Mouse (Mus musculus): ENCODE data around the gene Galnt15.

GRCm38 (mm10) chr14:32032522-32032921, 3.7 kb downstream of the Galnt15 start:
- no peak for TF ChIP-seq MAX (IDR thresholded peaks at IDR 0.05; ENCODE audit: low read length)
- no peak for TF ChIP-seq MYC (IDR thresholded peaks at IDR 0.05; ENCODE audit: low read depth, low read length)
- peak; percentile 92 to 93 for TF ChIP-seq CTCF (conservative IDR thresholded peaks at IDR 0.05 in 1 of 2, IDR thresholded peaks at IDR 0.05 in 1 of 2; ENCODE audit: low read depth in 2 of 2, low read length in 2 of 2)
- TF ChIP-seq TCF12 (IDR thresholded peaks at IDR 0.05; ENCODE audit: low read depth, low read length) = no peak
- TF ChIP-seq KAT2A (IDR thresholded peaks at IDR 0.05; ENCODE audit: insufficient replicate concordance, low read length) = no peak
- TF ChIP-seq ZKSCAN1 (IDR thresholded peaks at IDR 0.05; ENCODE audit: borderline replicate concordance, low read depth, low read length) = no peak
